ENCODE assay signal across 14 mouse cellular contexts in the genomic region with DNA sequence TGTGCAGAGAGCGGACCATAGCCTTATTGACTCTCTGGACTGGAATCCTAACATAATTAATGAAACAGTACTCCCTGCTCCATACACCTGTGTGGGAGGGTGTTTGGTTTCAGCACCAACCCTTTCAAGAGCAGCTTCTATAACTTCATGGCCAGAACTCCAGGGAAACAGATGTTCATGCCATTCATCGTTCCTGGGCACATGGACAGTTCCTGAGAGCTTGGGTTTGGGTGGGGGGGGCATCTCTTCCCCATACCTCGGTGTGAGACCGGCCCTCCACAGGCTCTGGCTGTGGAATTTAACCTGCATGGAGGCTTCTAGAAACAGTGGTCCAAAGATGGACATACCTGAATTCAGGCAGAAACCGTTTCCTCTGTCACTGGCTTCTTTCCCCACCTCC. TPM values are rescaled to one million over a fixed set of nuclear protein-coding genes. Genes with fewer than 3 reads are reported as not detected.
"Had no signal": no experiment of that assay in that cellular context is flagged by ENCODE, and none has a peak within 500 bp of the region (broad histone marks: within the 10 kb centered on the region; RNA-seq: fewer than 3 reads in every experiment).

No protein-coding gene starts in this region.

- DNase-seq: lung, adult 18-20 months; lung, embryonic 14.5 days; lung, postnatal 10 days; right cerebral cortex, postnatal 14 days; spleen, adult 18-20 months; thymus, adult 18-20 months; thymus, postnatal 14 days; thymus, postnatal 36 days had no signal

- H3K4me1 ChIP-seq: megakaryocyte, embryonic 14.5 days; midbrain, embryonic 13.5 days; midbrain, embryonic 15.5 days; neural tube, embryonic 12.5 days had no signal

- H3K4me2 ChIP-seq: lung, embryonic 14.5 days; midbrain, embryonic 11.5 days; midbrain, embryonic 13.5 days; midbrain, embryonic 15.5 days; neural tube, embryonic 12.5 days had no signal

- H3K9ac ChIP-seq: lung, embryonic 14.5 days; midbrain, embryonic 13.5 days; midbrain, embryonic 15.5 days; neural tube, embryonic 12.5 days had no signal

- H3K4me3 ChIP-seq: megakaryocyte, embryonic 14.5 days; midbrain, embryonic 13.5 days; midbrain, embryonic 15.5 days; neural tube, embryonic 12.5 days had no signal

- ATAC-seq: midbrain, embryonic 13.5 days; midbrain, embryonic 15.5 days had no signal

- H3K27me3 ChIP-seq: megakaryocyte, embryonic 14.5 days; midbrain, embryonic 13.5 days; midbrain, embryonic 15.5 days; neural tube, embryonic 12.5 days had no signal

- H3K9me3 ChIP-seq: midbrain, embryonic 13.5 days; midbrain, embryonic 15.5 days; neural tube, embryonic 12.5 days had no signal

- H3K36me3 ChIP-seq: midbrain, embryonic 13.5 days; midbrain, embryonic 15.5 days; neural tube, embryonic 12.5 days had no signal

- H3K27ac ChIP-seq: macrophage; midbrain, embryonic 13.5 days; midbrain, embryonic 15.5 days; neural tube, embryonic 12.5 days had no signal

RNA-seq across cellular contexts. Expression of gene Shroom3, which starts 59.5 kb away (rescaled TPM):
- polyA plus RNA-seq: macrophage had no signal
